Mouse (Mus musculus): ENCODE measurements at regions not wholly inside any gene's neighbourhood (a gene's known extent, or its start where the extent isn't known, plus 50 kb on each side); places are given as distances from the start of the nearest gene placed in this dataset.

- DNase-seq (ENCODE audit: low read depth, low spot score), result no peak
Observed at GRCm38 (mm10) chr1:158148035-158148434, 208.1 kb downstream of the Brinp2 start.

- no peak for DNase-seq (ENCODE audit: low read depth, low spot score)
Observed at GRCm38 (mm10) chr1:158161111-158161510, 195.0 kb downstream of the Brinp2 start.

- no peak for DNase-seq (ENCODE audit: low read depth, low spot score)
Observed at GRCm38 (mm10) chr1:158161533-158161932, 194.6 kb downstream of the Brinp2 start.

- DNase-seq (ENCODE audit: low read depth, low spot score), result no peak
Observed at GRCm38 (mm10) chr1:158163411-158163810, 192.7 kb downstream of the Brinp2 start.

GRCm38 (mm10) chr1:158170006-158170405 lies 186.1 kb downstream of the Brinp2 start:
- no peak for DNase-seq (ENCODE audit: low read depth, low spot score)

GRCm38 (mm10) chr1:158180095-158180494 lies 176.0 kb downstream of the Brinp2 start:
- no peak for DNase-seq (ENCODE audit: low read depth, low spot score)

- no peak for DNase-seq (ENCODE audit: low read depth, low spot score)
Observed at GRCm38 (mm10) chr1:158181296-158181695, 174.8 kb downstream of the Brinp2 start.

GRCm38 (mm10) chr1:158187651-158188050 lies 168.5 kb downstream of the Brinp2 start:
- DNase-seq (ENCODE audit: low read depth, low spot score), result no peak

- no peak for DNase-seq (ENCODE audit: low read depth, low spot score)
Observed at GRCm38 (mm10) chr1:158192841-158193551, 163.1 kb downstream of the Brinp2 start.

- no peak for DNase-seq (ENCODE audit: low read depth, low spot score)
Observed at GRCm38 (mm10) chr1:158193968-158194565, 162.1 kb downstream of the Brinp2 start.
